Mouse (Mus musculus) midbrain, embryonic 12.5 days (tissue): ENCODE data around the gene Arhgef10l. TPM values are rescaled to one million over a fixed set of nuclear protein-coding genes. Genes with fewer than 3 reads are reported as not detected.
"Not testable (repeated sequence)": the region's sequence is repeated elsewhere in the genome, so short reads cannot be mapped to it uniquely, and the experiment has no call there.

Source experiments
- ATAC-seq: fragments of 200-750 bp; cut with Nextera tagmentation; 2 replicates; pipeline ENCODE4 v1.8.0; 2017; ENCODE audit warnings: low read depth, moderate TSS enrichment, moderate library complexity; ENCODE audit not compliant: low FRiP score
- H3K27ac ChIP-seq: fragments of 300-500 bp; sonication (generic); replicated peaks from 2 replicates; pipeline ENCODE4 v1.5.1; 2016; ENCODE audit warnings: mild to moderate bottlenecking
- H3K27me3 ChIP-seq: fragments of 300-500 bp; sonication (generic); 2 replicates; pipeline ENCODE4 v1.6.1; 2016; ENCODE audit warnings: mild to moderate bottlenecking
- H3K36me3 ChIP-seq: fragments of 300-500 bp; sonication (generic); 2 replicates; pipeline ENCODE4 v1.6.1; 2016
- H3K4me1 ChIP-seq: fragments of 300-500 bp; sonication (generic); 2 replicates; pipeline ENCODE4 v1.6.1; 2016
- H3K4me2 ChIP-seq: fragments of 300-500 bp; sonication (generic); replicated peaks from 2 replicates; pipeline ENCODE4 v1.6.1; 2016; ENCODE audit warnings: mild to moderate bottlenecking, moderate library complexity
- H3K4me3 ChIP-seq: fragments of 300-500 bp; sonication (generic); 2 replicates; pipeline ENCODE4 v1.5.1; 2016; ENCODE audit warnings: mild to moderate bottlenecking
- H3K9ac ChIP-seq: fragments of 300-500 bp; sonication (generic); replicated peaks from 2 replicates; pipeline ENCODE4 v1.6.1; 2016; ENCODE audit warnings: mild to moderate bottlenecking, moderate library complexity
- H3K9me3 ChIP-seq: fragments of 300-500 bp; sonication (generic); 2 replicates; pipeline ENCODE4 v1.6.1; 2016; ENCODE audit warnings: mild to moderate bottlenecking
- WGBS: fragments of 180-500 bp; shearing (Covaris S2); methylation state at CpG from one replicate; pipeline ENCODE4 v1.1.7; 2016; 5-methylcytosine and 5-hydroxymethylcytosine counted together
- polyA plus RNA-seq: library from polyadenylated mRNA; unstranded; fragments of >200 nt; fragmentation: Nextera tagmentation; extraction: Ambion mirVana; gene quantifications from 2 replicates; pipeline ENCODE4 v1.2.1, GENCODE M21; 2016

Gene Arhgef10l
- polyA plus RNA-seq, 1 experiment from 2014 or later: 36.5 TPM

- WGBS: 24% methylated on average over 11 of the region's 11 CpGs
- Histone ChIP-seq H3K27ac (0 out of 2 replicates have a peak overlapping the region, but pooled peaks have one; percentile 1), H3K4me1 (no peaks in the 10 kb centered on the region), H3K4me3 (no peak overlapping the region), H3K36me3 (peaks cover 59% of the 10 kb centered on the region), H3K27me3 (no peaks in the 10 kb centered on the region), H3K4me2 (no peak overlapping the region), H3K9ac (no peak overlapping the region), H3K9me3 (peaks cover 5% of the 10 kb centered on the region; the same call in 1 of the 2 replicates)
- peak; percentile 41; the same call in 1 of the 2 replicates for ATAC-seq
These were observed 73.5 kb downstream of the Arhgef10l start for GRCm38 (mm10) chr4:140592217-140592759.

GRCm38 (mm10) chr4:140586478-140586877 lies 79.3 kb downstream of the Arhgef10l start:
- ATAC-seq: no peak
- H3K27me3 ChIP-seq: no peaks in the 10 kb centered on the region
- 82% methylated on average over 5 of the region's 5 CpGs for WGBS
- no peak overlapping the region for H3K4me3 ChIP-seq
- no peak overlapping the region for H3K27ac ChIP-seq
- H3K4me2 ChIP-seq: no peak overlapping the region
- H3K4me1 ChIP-seq: no peaks in the 10 kb centered on the region
- peaks cover 82% of the 10 kb centered on the region for H3K36me3 ChIP-seq
- no peaks in the 10 kb centered on the region for H3K9me3 ChIP-seq
- no peak overlapping the region for H3K9ac ChIP-seq

- no peak overlapping the region for H3K4me2 ChIP-seq
- no peak overlapping the region for H3K4me3 ChIP-seq
- H3K9me3 ChIP-seq: no peaks in the 10 kb centered on the region
- H3K27me3 ChIP-seq: no peaks in the 10 kb centered on the region
- 78% methylated on average over 5 of the region's 5 CpGs for WGBS
- no peak overlapping the region for H3K27ac ChIP-seq
- no peaks in the 10 kb centered on the region for H3K4me1 ChIP-seq
- ATAC-seq: no peak
- H3K36me3 ChIP-seq: peaks cover 89% of the 10 kb centered on the region
- no peak overlapping the region for H3K9ac ChIP-seq
These were observed 81.6 kb downstream of the Arhgef10l start for GRCm38 (mm10) chr4:140584240-140584639.

GRCm38 (mm10) chr4:140582390-140583088 lies 83.3 kb downstream of the Arhgef10l start:
- Histone ChIP-seq H3K4me1 (no peaks in the 10 kb centered on the region), H3K27me3 (no peaks in the 10 kb centered on the region), H3K4me3 (no peak overlapping the region), H3K4me2 (no peak overlapping the region), H3K27ac (no peak overlapping the region), H3K36me3 (peaks cover 90% of the 10 kb centered on the region), H3K9me3 (no peaks in the 10 kb centered on the region), H3K9ac (no peak overlapping the region)
- 86% methylated on average over 15 of the region's 15 CpGs for WGBS
- ATAC-seq: no peak

- no peak for ATAC-seq
- 81% methylated on average over 23 of the region's 23 CpGs for WGBS
These were observed 84.0 kb downstream of the Arhgef10l start for GRCm38 (mm10) chr4:140581730-140582389.

GRCm38 (mm10) chr4:140581341-140581729 lies 84.5 kb downstream of the Arhgef10l start:
- no peak for ATAC-seq
- WGBS: 76% methylated on average over 16 of the region's 16 CpGs
- H3K9ac ChIP-seq: no peak overlapping the region
- H3K4me1 ChIP-seq: no peaks in the 10 kb centered on the region
- H3K4me3 ChIP-seq: no peak overlapping the region
- H3K27ac ChIP-seq: no peak overlapping the region
- no peak overlapping the region for H3K4me2 ChIP-seq
- no peaks in the 10 kb centered on the region for H3K27me3 ChIP-seq
- H3K9me3 ChIP-seq: no peaks in the 10 kb centered on the region
- peaks cover 90% of the 10 kb centered on the region for H3K36me3 ChIP-seq

More at GRCm38 (mm10) chr4:140581730-140582389, 84.0 kb downstream of the Arhgef10l start:
- H3K9ac ChIP-seq: no peak overlapping the region
- H3K4me3 ChIP-seq: no peak overlapping the region
- H3K4me1 ChIP-seq: no peaks in the 10 kb centered on the region
- H3K4me2 ChIP-seq: no peak overlapping the region
- H3K9me3 ChIP-seq: no peaks in the 10 kb centered on the region
- H3K27me3 ChIP-seq: no peaks in the 10 kb centered on the region
- peaks cover 90% of the 10 kb centered on the region for H3K36me3 ChIP-seq
- no peak overlapping the region for H3K27ac ChIP-seq

- Histone ChIP-seq H3K4me3 (no peak overlapping the region), H3K27ac (no peak overlapping the region), H3K36me3 (peaks cover 92% of the 10 kb centered on the region), H3K9me3 (no peaks in the 10 kb centered on the region), H3K4me2 (no peak overlapping the region), H3K9ac (no peak overlapping the region), H3K27me3 (no peaks in the 10 kb centered on the region), H3K4me1 (no peaks in the 10 kb centered on the region)
- ATAC-seq: no peak
- 96% methylated on average over 4 of the region's 4 CpGs for WGBS
These were observed 84.9 kb downstream of the Arhgef10l start for GRCm38 (mm10) chr4:140580866-140581265.

- Histone ChIP-seq H3K9me3 (no peaks in the 10 kb centered on the region), H3K4me2 (no peak overlapping the region), H3K36me3 (peaks cover 95% of the 10 kb centered on the region), H3K4me3 (no peak overlapping the region), H3K4me1 (no peaks in the 10 kb centered on the region), H3K27me3 (no peaks in the 10 kb centered on the region), H3K9ac (no peak overlapping the region), H3K27ac (no peak overlapping the region)
- ATAC-seq: no peak
- 88% methylated on average over 8 of the region's 8 CpGs for WGBS
These were observed 86.2 kb downstream of the Arhgef10l start for GRCm38 (mm10) chr4:140579576-140579975.

- ATAC-seq: no peak
- Histone ChIP-seq H3K27ac (no peak overlapping the region), H3K4me3 (no peak overlapping the region), H3K4me1 (no peaks in the 10 kb centered on the region), H3K36me3 (peaks cover 95% of the 10 kb centered on the region), H3K4me2 (no peak overlapping the region), H3K9me3 (no peaks in the 10 kb centered on the region), H3K27me3 (no peaks in the 10 kb centered on the region), H3K9ac (no peak overlapping the region)
- 96% methylated on average over 13 of the region's 13 CpGs for WGBS
These were observed 86.7 kb downstream of the Arhgef10l start for GRCm38 (mm10) chr4:140579149-140579548.

GRCm38 (mm10) chr4:140576628-140577027 lies 89.2 kb downstream of the Arhgef10l start:
- no peak overlapping the region for H3K4me2 ChIP-seq
- H3K4me3 ChIP-seq: no peak overlapping the region
- no peaks in the 10 kb centered on the region for H3K27me3 ChIP-seq
- H3K27ac ChIP-seq: no peak overlapping the region
- 98% methylated on average over 16 of the region's 16 CpGs for WGBS
- H3K36me3 ChIP-seq: peaks cover 100% of the 10 kb centered on the region
- ATAC-seq: no peak
- H3K9me3 ChIP-seq: no peaks in the 10 kb centered on the region
- H3K9ac ChIP-seq: no peak overlapping the region
- no peaks in the 10 kb centered on the region for H3K4me1 ChIP-seq

GRCm38 (mm10) chr4:140574863-140575262 lies 90.9 kb downstream of the Arhgef10l start:
- ATAC-seq: not testable (repeated sequence)
- peaks cover 100% of the 10 kb centered on the region for H3K36me3 ChIP-seq

GRCm38 (mm10) chr4:140572376-140572775 lies 93.4 kb downstream of the Arhgef10l start:
- H3K9ac ChIP-seq: no peak overlapping the region
- no peaks in the 10 kb centered on the region for H3K27me3 ChIP-seq
- no peaks in the 10 kb centered on the region for H3K9me3 ChIP-seq
- 88% methylated on average over 17 of the region's 17 CpGs for WGBS
- H3K27ac ChIP-seq: no peak overlapping the region
- no peak for ATAC-seq
- no peak overlapping the region for H3K4me2 ChIP-seq
- H3K4me1 ChIP-seq: no peaks in the 10 kb centered on the region
- H3K4me3 ChIP-seq: no peak overlapping the region
- H3K36me3 ChIP-seq: peaks cover 100% of the 10 kb centered on the region

More at GRCm38 (mm10) chr4:140574863-140575262, 90.9 kb downstream of the Arhgef10l start:
- not testable (repeated sequence) for H3K27ac ChIP-seq, H3K27me3 ChIP-seq, H3K9ac ChIP-seq, H3K4me1 ChIP-seq, H3K4me2 ChIP-seq, H3K4me3 ChIP-seq, H3K9me3 ChIP-seq
- 96% methylated on average over 7 of the region's 7 CpGs for WGBS
